Comparison of ENCODE assay signal across 15 mouse cellular contexts in the genomic region with DNA sequence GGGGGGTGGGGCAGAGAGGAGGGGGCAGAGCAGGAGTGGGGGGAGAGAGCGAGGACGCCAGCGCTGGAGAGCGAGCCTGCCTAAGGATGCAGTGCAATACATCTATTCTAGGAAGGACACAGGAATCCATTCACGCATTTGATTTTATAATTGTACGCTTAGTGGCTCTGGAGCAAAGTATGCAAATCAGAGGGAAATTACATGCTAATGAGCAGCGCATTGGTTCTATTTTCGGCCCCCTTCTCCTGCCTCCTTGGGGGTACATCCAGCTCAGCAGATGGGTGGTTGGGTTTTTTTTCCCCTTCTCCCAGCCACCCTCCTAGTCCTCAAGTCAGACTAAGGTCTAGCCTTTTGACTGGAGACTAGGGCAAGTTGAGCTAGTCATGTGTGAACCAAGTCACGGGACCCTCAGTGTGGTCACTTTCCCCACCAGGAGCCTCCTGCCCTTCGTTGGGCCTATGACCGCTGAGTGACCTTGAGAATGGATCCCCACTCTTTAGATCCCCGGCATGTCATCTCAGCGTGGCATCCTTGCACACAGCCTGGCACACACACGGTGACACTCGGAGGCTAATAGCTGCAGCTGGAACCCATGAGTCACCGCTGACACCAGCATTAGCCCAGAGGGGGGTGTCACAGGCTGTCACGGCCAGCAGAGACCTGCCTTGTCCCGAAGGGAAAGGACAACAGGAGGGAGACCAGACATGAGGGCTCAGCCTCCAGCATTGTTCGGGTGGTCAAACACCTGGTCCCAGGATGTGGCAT. TPM values are rescaled to one million over a fixed set of nuclear protein-coding genes. Genes with fewer than 3 reads are reported as not detected.
DNase-seq lines count a peak whose midpoint lies in the region; ATAC-seq lines count a peak whose summit lies in the region.
"Had no signal": no experiment of that assay in that cellular context is flagged by ENCODE, and none has a peak within 500 bp of the region (broad histone marks: within the 10 kb centered on the region; RNA-seq: fewer than 3 reads in every experiment).

No protein-coding gene starts in this region.

- WGBS in forebrain, embryonic 16.5 days: 62% methylated on average over 19 of the region's 19 CpGs

- no peaks in the 10 kb centered on the region for H3K36me3 ChIP-seq in forebrain, embryonic 16.5 days (ENCODE audit: control insufficient read depth, insufficient read depth)
- H3K36me3 ChIP-seq: limb, embryonic 10.5 days had no signal

- H3K4me2 ChIP-seq in forebrain, embryonic 16.5 days (ENCODE audit: low read length): no peak overlapping the region

- peak overlapping the region; percentile 76 for H3K27ac ChIP-seq in forebrain, embryonic 16.5 days (ENCODE audit: low read length)
- H3K27ac ChIP-seq: limb, embryonic 10.5 days; liver, embryonic 14.5 days; stomach, postnatal 0 days had no signal

- H3K4me1 ChIP-seq in forebrain, embryonic 16.5 days (replicated peaks; ENCODE audit: control insufficient read depth, insufficient read depth, low read length): peaks cover 33% of the 10 kb centered on the region

- intact Hi-C loops in left cerebral cortex, postnatal 14 days (cut with DNase I): loop anchor here (5.0 to 10.0 kb wide), 2 partner anchors 43 to 255 kb away; partner anchors contain the start of gene Mgat5b
- intact Hi-C loops in left cerebral cortex, postnatal 10 days (cut with DNase I): loop anchor here (10.0 kb wide), 1 partner anchor 255 kb away; the partner anchor contains the start of gene Mgat5b
- intact Hi-C loops in gastrocnemius, postnatal 36 days (cut with DNase I): loop anchor here (5.0 to 10.0 kb wide), 2 partner anchors 38 to 275 kb away; no protein-coding TSS in a partner anchor

- H3K9me3 ChIP-seq in forebrain, embryonic 16.5 days (ENCODE audit: control insufficient read depth, low read length): no peaks in the 10 kb centered on the region
- H3K9me3 ChIP-seq: limb, embryonic 10.5 days had no signal

- no peak overlapping the region for H3K9ac ChIP-seq in forebrain, embryonic 16.5 days (replicated peaks; ENCODE audit: low read depth, low read length)
- H3K9ac ChIP-seq: liver, embryonic 14.5 days had no signal

- H3K27me3 ChIP-seq in forebrain, embryonic 16.5 days (replicated peaks; ENCODE audit: control insufficient read depth, insufficient read depth, low read length): no peaks in the 10 kb centered on the region

- DNase-seq in cerebellum, postnatal 25 days: peak; percentile 9 to 18
- DNase-seq in left cerebral cortex, postnatal 14 days (ENCODE audit: low spot score in 2 of 2): peak; percentile 58 to 84
- DNase-seq in left cerebral cortex, postnatal 10 days (ENCODE audit: extremely low spot score in 1 of 2, low spot score in 2 of 2): no peak
- peak; percentile 58 for DNase-seq in adrenal gland, postnatal 25 days
- no peak for DNase-seq in B cell, adult 2 months
- DNase-seq in gastrocnemius, postnatal 36 days: no peak
- DNase-seq: heart, postnatal 14 days; kidney, postnatal 25 days had no signal

- ATAC-seq in cerebellum, adult (ENCODE audit: insufficient number of reproducible peaks, low FRiP score, low TSS enrichment): no peak
- ATAC-seq in forebrain, embryonic 16.5 days: peak; percentile 88
- ATAC-seq: CD4-positive, CD25-positive, alpha-beta regulatory T cell, adult 4 months; intestine, postnatal 0 days had no signal

- no peak overlapping the region for H3K4me3 ChIP-seq in forebrain, embryonic 16.5 days (replicated peaks; ENCODE audit: low read length)
- H3K4me3 ChIP-seq: limb, embryonic 10.5 days had no signal

RNA-seq across cellular contexts. Expression of gene Sept9, which starts 29.5 kb away (rescaled TPM):
- total RNA-seq in left cerebral cortex, postnatal 14 days (2021): 10 to 100 TPM; 62.1 to 70.5 TPM
- total RNA-seq in left cerebral cortex, postnatal 10 days (2021): 10 to 100 TPM; 65.0 to 69.0 TPM
- 122 and 148 TPM in 2 replicates for total RNA-seq in adrenal gland, postnatal 25 days (2021)
- polyA plus RNA-seq in forebrain, embryonic 16.5 days (2015; fragmentation: Nextera tagmentation; extraction: Ambion mirVana): 120 and 128 TPM in 2 replicates
- 10 to 100 TPM; 11.3 to 14.2 TPM for total RNA-seq in gastrocnemius, postnatal 36 days (2021)

RNA-seq across cellular contexts. Expression of gene Sec14l1, which starts 55.0 kb away (rescaled TPM):
- total RNA-seq in left cerebral cortex, postnatal 14 days (2021): 100 to 1,000 TPM; 172 to 175 TPM
- 100 to 1,000 TPM; 144 to 145 TPM for total RNA-seq in left cerebral cortex, postnatal 10 days (2021)
- 157 and 195 TPM in 2 replicates for total RNA-seq in adrenal gland, postnatal 25 days (2021)
- polyA plus RNA-seq in forebrain, embryonic 16.5 days (2015; fragmentation: Nextera tagmentation; extraction: Ambion mirVana): 76.9 and 83.7 TPM in 2 replicates
- total RNA-seq in gastrocnemius, postnatal 36 days (2021): 10 to 100 TPM; 37.6 to 42.9 TPM

Comparison
In these comparisons a context has a peak if more than half of its experiments do, and no peak if none do; other contexts are left out.
1. DNase-seq: peak in cerebellum, postnatal 25 days (2 of 2), left cerebral cortex, postnatal 14 days (2 of 2) and adrenal gland, postnatal 25 days (single experiment); none in left cerebral cortex, postnatal 10 days (0 of 2), B cell, adult 2 months (0 of 2) and gastrocnemius, postnatal 36 days (0 of 2).